Mouse (Mus musculus): ENCODE measurements at regions not wholly inside any gene's neighbourhood (a gene's known extent, or its start where the extent isn't known, plus 50 kb on each side); places are given as distances from the start of the nearest gene placed in this dataset.

DNA sequence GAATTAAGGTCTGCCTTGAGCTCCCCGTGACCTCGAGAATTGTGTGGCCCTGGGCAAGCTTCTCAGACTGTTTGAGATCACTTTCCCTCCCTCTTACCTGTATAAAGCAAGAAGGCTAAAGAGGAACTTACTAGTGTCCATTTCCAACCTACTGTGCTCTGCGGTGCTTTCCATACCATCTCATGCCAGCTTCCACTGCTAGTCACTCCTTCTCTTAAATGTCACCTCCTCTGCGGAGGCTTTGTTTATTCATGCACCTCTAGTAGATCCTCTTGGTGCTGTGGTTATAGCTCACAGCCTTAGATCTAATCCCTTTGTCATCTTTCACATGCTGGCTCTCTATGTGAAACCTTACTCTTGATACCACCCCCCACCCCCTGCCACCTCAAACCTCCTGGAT is 2310.3 kb upstream of the Lrrc6 start:
- Histone ChIP-seq H3K27me3 (replicated peaks) (no peaks in the 10 kb centered on the region), H3K27ac (no peak overlapping the region), H3K4me1 (replicated peaks) (no peaks in the 10 kb centered on the region), H3K36me3 (no peaks in the 10 kb centered on the region), H3K4me2 (replicated peaks) (no peak overlapping the region), H3K4me3 (replicated peaks) (no peak overlapping the region), H3K9me3 (no peaks in the 10 kb centered on the region), H3K9ac (no peak overlapping the region)
- 79% methylated on average over 4 of the region's 4 CpGs for WGBS
- ATAC-seq: no peak

DNA sequence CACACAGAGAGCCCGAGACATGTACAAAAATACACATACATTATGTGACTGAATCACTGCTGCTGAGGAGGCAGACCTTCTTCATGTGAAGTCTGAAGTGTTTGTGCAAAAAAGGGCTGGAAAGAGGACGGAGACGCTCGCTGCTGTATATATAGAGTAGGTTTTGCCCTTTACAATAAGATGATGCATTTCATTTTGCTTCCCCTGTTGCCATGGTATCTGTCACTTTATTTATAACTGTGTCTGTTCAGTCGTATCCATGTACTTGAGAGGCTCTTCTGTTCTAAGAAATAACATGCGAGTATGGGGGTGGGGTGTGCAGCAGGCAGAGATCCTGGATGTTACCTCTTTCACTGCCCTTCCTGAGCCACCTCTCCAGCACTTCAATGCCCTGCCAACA is 2309.9 kb upstream of the Lrrc6 start:
- no peak for ATAC-seq
- no peaks in the 10 kb centered on the region for H3K9me3 ChIP-seq
- WGBS: 51% methylated on average over 6 of the region's 6 CpGs
- H3K27me3 ChIP-seq (replicated peaks): no peaks in the 10 kb centered on the region
- no peaks in the 10 kb centered on the region for H3K36me3 ChIP-seq
- no peaks in the 10 kb centered on the region for H3K4me1 ChIP-seq (replicated peaks)
- no peak overlapping the region for H3K4me2 ChIP-seq (replicated peaks)
- no peak overlapping the region for H3K27ac ChIP-seq
- no peak overlapping the region for H3K9ac ChIP-seq
- H3K4me3 ChIP-seq (replicated peaks): no peak overlapping the region

GRCm38 (mm10) chr15:68808175-68808574 is 2307.5 kb upstream of the Lrrc6 start:
- H3K4me2 ChIP-seq (replicated peaks): no peak overlapping the region
- no peak overlapping the region for H3K9ac ChIP-seq
- H3K27me3 ChIP-seq (replicated peaks): no peaks in the 10 kb centered on the region
- no peak overlapping the region for H3K27ac ChIP-seq
- ATAC-seq: no peak
- no peaks in the 10 kb centered on the region for H3K9me3 ChIP-seq
- H3K4me1 ChIP-seq (replicated peaks): no peaks in the 10 kb centered on the region
- H3K4me3 ChIP-seq (replicated peaks): no peak overlapping the region
- no peaks in the 10 kb centered on the region for H3K36me3 ChIP-seq
- whole genome bisulfite sequencing: 95% methylated on average over 1 of the region's 1 CpGs

DNA sequence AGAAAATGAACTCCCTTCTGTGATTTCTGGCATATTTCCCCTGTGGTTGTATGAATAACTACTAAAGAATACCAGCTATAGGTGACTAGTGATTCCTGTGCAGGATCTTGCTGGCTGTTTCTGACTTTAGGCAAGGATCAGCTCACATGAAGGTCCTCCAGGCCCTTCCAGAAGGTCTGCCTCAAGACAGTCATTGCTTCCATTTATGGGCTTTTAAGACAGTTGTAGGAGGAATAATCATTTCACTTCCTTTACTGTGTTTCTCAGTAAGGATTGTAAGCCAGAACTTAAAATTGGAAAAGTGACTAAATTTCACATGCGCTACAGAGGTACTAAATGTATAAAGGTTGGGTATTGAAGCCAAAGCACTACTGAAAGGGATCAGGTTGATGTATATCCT is 2303.5 kb upstream of the Lrrc6 start:
- ATAC-seq: no peak
- H3K36me3 ChIP-seq: no peaks in the 10 kb centered on the region
- H3K4me2 ChIP-seq (replicated peaks): no peak overlapping the region
- H3K4me3 ChIP-seq (replicated peaks): no peak overlapping the region
- H3K9ac ChIP-seq: no peak overlapping the region
- WGBS: 93% methylated on average over 1 of the region's 1 CpGs
- no peak overlapping the region for H3K27ac ChIP-seq
- no peaks in the 10 kb centered on the region for H3K9me3 ChIP-seq
- no peaks in the 10 kb centered on the region for H3K4me1 ChIP-seq (replicated peaks)
- no peaks in the 10 kb centered on the region for H3K27me3 ChIP-seq (replicated peaks)

GRCm38 (mm10) chr15:68801763-68802162 is 2301.1 kb upstream of the Lrrc6 start:
- WGBS: 73% methylated on average over 4 of the region's 4 CpGs
- Histone ChIP-seq H3K27me3 (replicated peaks) (no peaks in the 10 kb centered on the region), H3K4me2 (replicated peaks) (no peak overlapping the region), H3K27ac (no peak overlapping the region), H3K9ac (no peak overlapping the region), H3K4me3 (replicated peaks) (no peak overlapping the region), H3K9me3 (no peaks in the 10 kb centered on the region), H3K4me1 (replicated peaks) (no peaks in the 10 kb centered on the region), H3K36me3 (no peaks in the 10 kb centered on the region)
- ATAC-seq: no peak

- Histone ChIP-seq H3K9ac (no peak overlapping the region), H3K27me3 (replicated peaks) (no peaks in the 10 kb centered on the region), H3K27ac (no peak overlapping the region), H3K4me3 (replicated peaks) (no peak overlapping the region), H3K4me2 (replicated peaks) (no peak overlapping the region), H3K36me3 (no peaks in the 10 kb centered on the region), H3K4me1 (replicated peaks) (no peaks in the 10 kb centered on the region), H3K9me3 (no peaks in the 10 kb centered on the region)
- ATAC-seq: no peak
- WGBS: 73% methylated on average over 2 of the region's 2 CpGs
Measured at GRCm38 (mm10) chr15:68797406-68797805, 2296.7 kb upstream of the Lrrc6 start.

DNA sequence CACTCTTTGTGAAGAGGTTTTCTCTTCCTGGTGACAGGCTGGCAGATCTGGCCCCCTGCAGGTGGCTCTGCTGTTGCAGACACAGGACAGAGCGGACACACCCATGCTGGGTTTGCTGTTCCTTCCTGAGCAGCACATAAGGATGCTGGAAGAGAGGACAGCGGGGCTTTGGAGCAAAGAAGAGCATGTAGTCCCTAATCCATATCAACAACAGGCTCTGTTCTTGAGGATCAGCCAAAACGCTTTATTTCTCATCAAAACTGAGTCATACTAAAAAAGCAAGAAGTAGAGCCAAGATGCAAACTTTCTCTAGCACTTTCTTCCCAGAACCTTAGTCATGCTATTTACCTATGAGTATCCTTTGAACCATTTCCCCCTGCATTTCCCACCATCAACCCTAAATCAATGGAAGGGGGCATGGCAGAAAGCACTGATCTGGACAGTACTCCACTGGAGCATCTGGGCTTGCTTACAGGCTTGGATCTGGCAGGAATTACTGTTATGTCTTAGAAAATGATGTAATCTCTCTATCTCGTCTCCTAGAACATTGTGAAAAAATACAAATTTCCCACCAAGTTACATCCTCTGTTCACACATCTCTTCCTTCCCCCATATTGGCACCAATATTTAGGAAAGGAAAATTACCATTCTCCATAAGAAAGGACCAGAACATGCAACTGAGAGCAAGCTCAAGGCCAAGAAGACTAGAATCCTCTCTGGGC is 2294.7 kb upstream of the Lrrc6 start:
- Histone ChIP-seq H3K9ac (no peak overlapping the region), H3K4me1 (replicated peaks) (no peaks in the 10 kb centered on the region), H3K9me3 (no peaks in the 10 kb centered on the region), H3K27me3 (replicated peaks) (no peaks in the 10 kb centered on the region), H3K36me3 (no peaks in the 10 kb centered on the region), H3K4me2 (replicated peaks) (no peak overlapping the region), H3K4me3 (replicated peaks) (no peak overlapping the region), H3K27ac (no peak overlapping the region)
- no peak for ATAC-seq
- WGBS: 65% methylated on average over 4 of the region's 4 CpGs

DNA sequence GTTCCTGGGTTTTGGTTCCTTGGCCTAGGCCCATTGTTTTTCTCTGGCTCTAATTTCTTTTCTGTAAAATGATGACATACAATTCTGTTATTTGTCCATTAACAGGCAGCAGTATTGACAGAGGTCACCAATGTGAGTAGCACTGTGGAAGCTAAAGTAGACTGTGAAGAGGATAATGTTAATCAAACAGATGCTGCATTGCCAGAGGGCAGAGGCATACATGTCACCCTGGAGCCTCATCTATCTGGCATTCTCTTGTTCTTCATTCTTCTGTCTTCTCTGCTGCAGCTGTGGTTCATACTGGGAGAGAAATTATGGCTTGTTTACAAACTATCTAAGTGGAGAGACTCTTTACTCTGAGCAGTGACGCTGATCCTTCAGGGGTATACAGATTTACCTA is 2259.2 kb upstream of the Lrrc6 start:
- no peaks in the 10 kb centered on the region for H3K9me3 ChIP-seq
- no peak for ATAC-seq
- WGBS: 27% methylated on average over 1 of the region's 1 CpGs
- H3K4me3 ChIP-seq (replicated peaks): no peak overlapping the region
- H3K4me1 ChIP-seq (replicated peaks): no peaks in the 10 kb centered on the region
- H3K36me3 ChIP-seq: no peaks in the 10 kb centered on the region
- H3K27me3 ChIP-seq (replicated peaks): no peaks in the 10 kb centered on the region
- H3K9ac ChIP-seq: no peak overlapping the region
- no peak overlapping the region for H3K27ac ChIP-seq
- no peak overlapping the region for H3K4me2 ChIP-seq (replicated peaks)

DNA sequence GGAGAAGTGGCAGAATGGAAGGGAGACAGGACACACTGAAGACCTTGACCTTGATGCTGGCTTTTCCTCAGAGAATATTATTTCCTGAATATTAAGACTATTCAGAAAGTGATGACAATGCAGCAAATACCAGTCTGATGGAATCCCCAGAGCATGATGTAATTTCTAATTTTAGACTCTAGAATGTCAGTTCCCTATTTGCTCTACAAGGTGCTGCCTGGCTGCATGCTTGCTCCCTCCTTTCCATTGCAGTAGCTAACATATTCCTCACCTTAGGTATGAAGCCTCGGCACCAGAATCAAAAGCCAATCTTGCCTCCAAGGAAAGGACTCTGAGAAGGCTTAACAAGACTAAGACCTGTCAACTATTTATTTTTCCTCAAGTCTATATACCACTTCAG is 2254.5 kb upstream of the Lrrc6 start:
- Histone ChIP-seq H3K9me3 (no peaks in the 10 kb centered on the region), H3K4me3 (replicated peaks) (no peak overlapping the region), H3K9ac (no peak overlapping the region), H3K4me1 (replicated peaks) (no peaks in the 10 kb centered on the region), H3K27ac (no peak overlapping the region), H3K27me3 (replicated peaks) (no peaks in the 10 kb centered on the region), H3K4me2 (replicated peaks) (no peak overlapping the region), H3K36me3 (no peaks in the 10 kb centered on the region)
- no peak for ATAC-seq
- WGBS: 68% methylated on average over 1 of the region's 1 CpGs

GRCm38 (mm10) chr15:68754834-68755233 is 2254.1 kb upstream of the Lrrc6 start:
- WGBS: 76% methylated on average over 4 of the region's 4 CpGs
- ATAC-seq: no peak
- H3K9ac ChIP-seq: no peak overlapping the region
- no peak overlapping the region for H3K4me2 ChIP-seq (replicated peaks)
- no peak overlapping the region for H3K4me3 ChIP-seq (replicated peaks)
- H3K9me3 ChIP-seq: no peaks in the 10 kb centered on the region
- H3K4me1 ChIP-seq (replicated peaks): no peaks in the 10 kb centered on the region
- H3K27ac ChIP-seq: no peak overlapping the region
- H3K36me3 ChIP-seq: no peaks in the 10 kb centered on the region
- H3K27me3 ChIP-seq (replicated peaks): no peaks in the 10 kb centered on the region

DNA sequence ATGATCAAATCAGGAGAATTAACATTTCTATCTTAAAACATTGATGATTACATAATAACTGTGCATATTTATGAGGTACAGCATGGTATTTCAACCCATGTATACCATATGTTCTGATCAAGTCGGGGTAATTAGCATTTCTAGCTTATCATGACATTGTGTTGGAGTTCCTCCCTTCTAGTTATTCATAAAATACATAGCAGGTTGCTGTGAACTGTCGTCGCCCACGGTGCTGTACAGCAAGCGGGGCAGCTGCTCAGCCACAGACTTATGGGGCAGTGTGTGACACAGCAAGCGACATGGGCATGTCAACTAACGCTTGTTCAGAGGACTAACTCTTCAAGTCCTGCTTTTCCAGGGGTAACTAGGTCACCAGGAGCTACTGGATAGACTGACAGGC is 2238.6 kb upstream of the Lrrc6 start:
- Histone ChIP-seq H3K4me2 (replicated peaks) (no peak overlapping the region), H3K27me3 (replicated peaks) (no peaks in the 10 kb centered on the region), H3K9ac (no peak overlapping the region), H3K9me3 (no peaks in the 10 kb centered on the region), H3K4me3 (replicated peaks) (no peak overlapping the region), H3K27ac (no peak overlapping the region), H3K4me1 (replicated peaks) (no peaks in the 10 kb centered on the region), H3K36me3 (no peaks in the 10 kb centered on the region)
- WGBS: 85% methylated on average over 7 of the region's 7 CpGs
- ATAC-seq: no peak

DNA sequence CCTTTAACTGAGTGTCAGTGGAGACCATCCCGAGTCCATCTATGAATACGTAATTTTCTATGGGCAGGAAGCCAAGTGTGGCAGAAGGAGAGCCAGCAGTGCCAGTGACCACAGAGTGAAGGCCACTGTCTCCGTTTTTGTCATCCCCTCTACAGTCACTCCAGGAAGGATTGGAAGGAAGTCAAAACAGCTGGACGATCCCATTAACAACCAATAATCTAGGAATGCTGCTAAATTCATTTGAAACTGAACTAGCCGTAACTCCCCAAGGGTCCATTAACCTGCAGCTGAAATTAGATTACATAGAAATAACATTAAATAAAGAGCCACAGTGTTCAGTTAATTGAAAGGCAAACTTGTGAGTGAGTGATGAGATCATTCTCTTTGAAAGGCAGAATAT is 2220.5 kb upstream of the Lrrc6 start:
- WGBS: 62% methylated on average over 5 of the region's 5 CpGs
- no peak for ATAC-seq

DNA sequence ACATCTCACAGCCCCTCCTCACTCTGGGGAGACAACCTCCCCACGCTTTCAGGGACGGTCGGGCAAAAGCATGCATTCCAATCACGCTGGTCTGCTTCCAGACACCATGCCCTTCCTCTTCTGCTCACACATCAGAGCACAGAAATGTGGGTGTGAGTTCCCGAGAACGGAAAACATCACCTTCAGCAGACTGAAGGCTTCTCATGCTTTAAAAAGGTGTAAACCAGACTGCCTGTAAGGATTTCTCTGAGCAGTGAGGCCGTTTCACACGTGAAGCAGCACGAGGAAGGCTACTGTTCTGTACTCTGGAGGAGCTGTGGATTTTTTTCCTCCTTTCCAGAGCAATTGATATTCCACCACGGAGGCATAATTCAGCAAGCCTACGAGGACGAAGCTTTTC is 2218.8 kb upstream of the Lrrc6 start:
- ATAC-seq: no peak
- 69% methylated on average over 12 of the region's 12 CpGs for WGBS

More for the DNA sequence above, 2220.5 kb upstream of the Lrrc6 start:
- Histone ChIP-seq H3K4me3 (replicated peaks) (no peak overlapping the region), H3K4me1 (replicated peaks) (no peaks in the 10 kb centered on the region), H3K27me3 (replicated peaks) (no peaks in the 10 kb centered on the region), H3K9me3 (no peaks in the 10 kb centered on the region), H3K27ac (no peak overlapping the region), H3K4me2 (replicated peaks) (no peak overlapping the region), H3K9ac (no peak overlapping the region), H3K36me3 (no peaks in the 10 kb centered on the region)

More for the DNA sequence above, 2218.8 kb upstream of the Lrrc6 start:
- Histone ChIP-seq H3K4me2 (replicated peaks) (no peak overlapping the region), H3K27me3 (replicated peaks) (no peaks in the 10 kb centered on the region), H3K36me3 (no peaks in the 10 kb centered on the region), H3K4me3 (replicated peaks) (no peak overlapping the region), H3K4me1 (replicated peaks) (no peaks in the 10 kb centered on the region), H3K9me3 (no peaks in the 10 kb centered on the region), H3K27ac (no peak overlapping the region), H3K9ac (no peak overlapping the region)

Measured in intestine, embryonic 15.5 days (tissue).